Mouse (Mus musculus) limb, embryonic 11.5 days (tissue): Measurements from ENCODE around the gene Vangl1. TPM values are rescaled to one million over a fixed set of nuclear protein-coding genes. Genes with fewer than 3 reads are reported as not detected.

ENCODE experiments used
- ATAC-seq: fragments of 200-750 bp; cut with Nextera tagmentation; 2 replicates; pipeline ENCODE4 v1.8.0; 2017; ENCODE audit warnings: low read depth; ENCODE audit not compliant: insufficient number of reproducible peaks, low FRiP score, low TSS enrichment
- DNase-seq: peaks from one replicate; pipeline ENCODE4 v3.0.0-alpha.2; 2015; ENCODE audit warnings: low spot score
- H3K27ac ChIP-seq: fragments of 300-500 bp; sonication (generic); replicated peaks from 2 replicates; pipeline ENCODE4 v1.5.1; 2014; ENCODE audit warnings: low read depth, mild to moderate bottlenecking, low read length
- H3K27me3 ChIP-seq: fragments of 300-500 bp; sonication (generic); 2 replicates; pipeline ENCODE4 v1.6.1; 2014; ENCODE audit warnings: mild to moderate bottlenecking, low read length, mixed read lengths; ENCODE audit not compliant: control insufficient read depth, insufficient read depth
- H3K36me3 ChIP-seq: fragments of 300-500 bp; sonication (generic); 2 replicates; pipeline ENCODE4 v1.6.1; 2014; ENCODE audit warnings: mild to moderate bottlenecking, low read length, moderate library complexity, mixed read lengths; ENCODE audit not compliant: control insufficient read depth, insufficient read depth
- H3K4me1 ChIP-seq: fragments of 300-500 bp; sonication (generic); 2 replicates; pipeline ENCODE4 v1.6.1; 2014; ENCODE audit warnings: low read length, mixed read lengths; ENCODE audit not compliant: control insufficient read depth, insufficient read depth
- H3K4me2 ChIP-seq: fragments of 300-500 bp; sonication (generic); 2 replicates; pipeline ENCODE4 v1.6.1; 2014; ENCODE audit warnings: low read depth, mild to moderate bottlenecking, moderate library complexity; ENCODE audit not compliant: severe bottlenecking
- H3K4me3 ChIP-seq: fragments of 300-500 bp; sonication (generic); 2 replicates; pipeline ENCODE4 v1.5.1; 2014; ENCODE audit warnings: low read depth, low read length
- H3K9ac ChIP-seq: fragments of 300-500 bp; sonication (generic); 2 replicates; pipeline ENCODE4 v1.6.1; 2014; ENCODE audit warnings: mild to moderate bottlenecking, low read length
- H3K9me3 ChIP-seq: fragments of 300-500 bp; sonication (generic); 2 replicates; pipeline ENCODE4 v1.6.1; 2016; ENCODE audit warnings: low read length; ENCODE audit not compliant: control insufficient read depth
- WGBS: fragments of 180-500 bp; shearing (Covaris S2); extraction: QIAGEN DNeasy Blood & Tissue Kit; methylation state at CpG from one replicate; pipeline ENCODE4 v1.1.7; 2014; 5-methylcytosine and 5-hydroxymethylcytosine counted together
- polyA plus RNA-seq: library from polyadenylated mRNA; unstranded; fragments of >200 nt; fragmentation: Nextera tagmentation; extraction: Ambion mirVana; gene quantifications from 2 replicates; pipeline ENCODE4 v1.2.1, GENCODE M21; 2014

Vangl1 gene
- polyA plus RNA-seq, result 11.8 and 15.4 TPM in 2 replicates

DNA sequence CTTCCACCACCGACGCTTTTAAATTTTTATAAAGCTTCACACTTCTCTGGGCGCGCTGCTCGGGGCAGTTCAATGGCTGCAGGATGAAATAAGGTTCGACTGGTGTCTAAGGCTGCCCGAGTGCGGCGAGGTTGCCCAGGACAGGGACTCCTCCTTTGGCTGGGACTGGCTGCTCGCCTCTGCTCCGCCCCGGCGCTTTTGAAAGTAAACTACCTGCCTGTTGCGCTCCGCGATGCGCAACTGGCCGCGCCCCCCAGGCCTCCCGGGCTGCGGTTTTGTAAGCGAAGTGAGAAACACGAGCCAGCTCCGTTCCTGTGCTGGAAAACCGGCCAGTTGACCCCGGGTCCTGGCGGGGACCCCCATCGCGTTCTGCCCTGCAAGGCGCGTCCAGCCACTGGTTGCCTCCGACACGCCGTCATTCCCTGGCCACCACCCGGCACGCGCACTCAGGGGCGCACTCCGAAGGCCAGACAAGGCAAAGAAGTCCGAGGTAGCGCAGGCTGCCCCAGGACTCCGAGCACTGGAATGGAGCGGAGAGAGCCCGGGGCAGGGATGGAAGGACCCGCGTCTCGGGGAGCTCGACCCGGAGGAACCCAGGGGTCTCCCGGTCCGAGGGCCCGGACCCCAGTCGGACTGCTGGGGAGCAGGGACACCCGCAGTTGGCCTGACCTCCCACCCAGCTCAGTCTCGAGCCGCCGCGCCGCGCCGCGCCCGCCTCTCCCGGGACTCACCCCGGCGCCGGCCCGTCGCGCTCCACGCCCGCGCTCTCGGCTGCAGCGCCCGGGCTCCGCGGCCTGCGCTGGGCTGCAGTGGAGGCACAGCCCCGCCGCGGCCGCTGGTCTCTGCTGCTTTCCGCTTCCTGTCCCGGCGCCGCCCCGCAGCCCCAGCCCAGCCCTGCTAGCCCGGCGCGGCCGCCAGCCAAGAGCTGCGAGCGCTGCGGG lies at the start of gene Vangl1:
Gene Vangl1, minus strand, starts transcription at position 913 of the 941 bp plus-strand sequence.
- WGBS, result under 1% methylated on average over 77 of the region's 95 CpGs
- Histone ChIP-seq H3K4me1 (peaks cover 20% of the 10 kb centered on the region), H3K27me3 (peaks cover 2% of the 10 kb centered on the region; the same call in 1 of the 2 replicates), H3K4me2 (peak within 1 kb of the TSS; percentile 79), H3K4me3 (peak within 1 kb of the TSS; percentile 70), H3K27ac (no peak within 1 kb of the TSS; the same call in 1 of the 2 replicates), H3K9ac (peak within 1 kb of the TSS; percentile 86), H3K36me3 (no peaks in the 10 kb centered on the region), H3K9me3 (no peaks in the 10 kb centered on the region)
- ATAC-seq (peak; percentile 77), DNase-seq (peak; percentile 81)

DNA sequence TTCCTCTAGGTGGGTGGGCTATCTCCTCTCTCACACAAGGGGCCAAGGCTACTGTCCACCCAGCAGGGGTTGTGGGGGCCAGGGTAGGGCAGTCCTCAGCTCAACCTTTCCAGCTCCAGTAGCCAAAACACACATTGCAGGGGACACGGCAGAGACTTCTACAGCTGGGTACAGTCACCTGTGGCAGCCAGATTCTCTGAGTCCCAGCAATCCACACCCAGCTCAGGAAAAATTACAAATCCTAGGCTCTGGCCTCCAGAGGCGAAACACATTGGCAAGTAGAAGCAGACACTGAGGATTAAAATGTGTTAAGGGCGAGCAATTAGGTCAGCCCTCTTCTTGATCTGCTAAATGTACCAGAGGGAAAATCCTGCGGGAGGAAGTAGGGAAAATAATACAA lies 49.1 kb upstream of the Vangl1 start:
- Histone ChIP-seq H3K27me3 (no peaks in the 10 kb centered on the region), H3K9me3 (no peaks in the 10 kb centered on the region), H3K4me1 (peaks cover 2% of the 10 kb centered on the region; the same call in 1 of the 2 replicates), H3K4me3 (no peak overlapping the region), H3K4me2 (no peak overlapping the region), H3K36me3 (no peaks in the 10 kb centered on the region), H3K9ac (no peak overlapping the region), H3K27ac (no peak overlapping the region)
- no peak for ATAC-seq
- WGBS, result 53% methylated on average over 4 of the region's 4 CpGs
- no peak for DNase-seq

DNA sequence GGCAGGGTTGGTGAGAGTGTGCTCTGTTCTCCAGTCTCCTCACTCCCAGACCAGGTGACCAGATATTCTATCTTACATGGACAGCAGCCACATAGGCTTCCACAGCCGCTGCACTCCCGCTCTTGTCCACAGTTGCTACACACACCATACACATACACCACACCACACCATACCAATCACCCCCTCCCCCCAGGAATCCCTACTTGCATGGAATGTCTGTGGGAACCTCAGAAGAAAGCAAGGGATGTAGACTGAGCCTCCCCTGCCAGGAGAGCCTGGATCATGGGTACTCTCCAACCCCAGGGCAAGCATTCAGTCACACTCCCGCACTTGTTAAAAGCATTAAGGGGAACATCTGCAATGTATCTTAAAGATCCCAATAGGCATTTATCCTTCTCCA lies 48.4 kb upstream of the Vangl1 start:
- no peaks in the 10 kb centered on the region for H3K9me3 ChIP-seq
- no peaks in the 10 kb centered on the region for H3K27me3 ChIP-seq
- no peak for ATAC-seq
- H3K4me2 ChIP-seq, result no peak overlapping the region
- H3K9ac ChIP-seq, result no peak overlapping the region
- 79% methylated on average over 3 of the region's 3 CpGs for WGBS
- H3K4me3 ChIP-seq, result no peak overlapping the region
- no peaks in the 10 kb centered on the region for H3K36me3 ChIP-seq
- H3K27ac ChIP-seq, result no peak overlapping the region
- H3K4me1 ChIP-seq, result peaks cover 2% of the 10 kb centered on the region; the same call in 1 of the 2 replicates
- no peak for DNase-seq

- DNase-seq, result no peak
- ATAC-seq, result no peak
Observed at GRCm38 (mm10) chr3:102250873-102251272, 46.4 kb upstream of the Vangl1 start.

DNA sequence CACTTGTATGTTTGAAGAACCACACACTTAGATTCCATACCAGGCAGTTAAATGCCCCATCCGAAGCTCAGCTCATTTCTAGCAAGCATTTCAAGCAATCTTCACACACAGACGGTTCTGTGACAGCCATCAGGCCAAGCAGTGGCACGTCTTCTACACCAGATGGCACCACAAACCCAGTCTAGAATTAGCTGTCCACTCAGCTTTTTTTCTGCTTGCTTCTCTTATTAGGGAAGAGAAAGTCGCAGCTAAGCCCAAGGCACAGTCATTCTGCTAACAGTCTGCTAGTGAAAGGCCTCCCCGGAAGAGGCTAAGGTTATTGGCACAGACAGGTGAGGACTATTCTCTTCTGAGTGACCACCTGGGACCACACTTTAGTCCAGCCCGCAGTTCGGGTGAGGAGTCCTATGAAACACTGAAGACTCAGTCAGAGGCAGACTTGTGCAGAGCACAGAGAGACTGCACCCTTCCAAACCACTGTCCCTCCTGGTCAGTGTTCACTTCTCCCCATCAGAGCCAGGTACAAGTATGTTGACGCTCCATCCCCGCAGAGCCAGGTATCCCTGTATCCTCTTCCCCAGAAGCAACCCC lies 45.0 kb upstream of the Vangl1 start:
- no peak overlapping the region for H3K4me3 ChIP-seq
- H3K9me3 ChIP-seq, result no peaks in the 10 kb centered on the region
- no peaks in the 10 kb centered on the region for H3K36me3 ChIP-seq
- H3K4me2 ChIP-seq, result no peak overlapping the region
- DNase-seq (peak; percentile 72), ATAC-seq (no peak)
- no peaks in the 10 kb centered on the region for H3K27me3 ChIP-seq
- no peak overlapping the region for H3K27ac ChIP-seq
- H3K9ac ChIP-seq, result no peak overlapping the region
- whole genome bisulfite sequencing, result 59% methylated on average over 9 of the region's 9 CpGs
- H3K4me1 ChIP-seq, result peaks cover 2% of the 10 kb centered on the region; the same call in 1 of the 2 replicates

More at GRCm38 (mm10) chr3:102250873-102251272, 46.4 kb upstream of the Vangl1 start:
- Histone ChIP-seq H3K36me3 (no peaks in the 10 kb centered on the region), H3K9me3 (no peaks in the 10 kb centered on the region), H3K4me1 (peaks cover 2% of the 10 kb centered on the region; the same call in 1 of the 2 replicates), H3K4me2 (no peak overlapping the region), H3K27ac (no peak overlapping the region), H3K4me3 (no peak overlapping the region), H3K9ac (no peak overlapping the region), H3K27me3 (no peaks in the 10 kb centered on the region)
- 91% methylated on average over 3 of the region's 3 CpGs for WGBS

DNA sequence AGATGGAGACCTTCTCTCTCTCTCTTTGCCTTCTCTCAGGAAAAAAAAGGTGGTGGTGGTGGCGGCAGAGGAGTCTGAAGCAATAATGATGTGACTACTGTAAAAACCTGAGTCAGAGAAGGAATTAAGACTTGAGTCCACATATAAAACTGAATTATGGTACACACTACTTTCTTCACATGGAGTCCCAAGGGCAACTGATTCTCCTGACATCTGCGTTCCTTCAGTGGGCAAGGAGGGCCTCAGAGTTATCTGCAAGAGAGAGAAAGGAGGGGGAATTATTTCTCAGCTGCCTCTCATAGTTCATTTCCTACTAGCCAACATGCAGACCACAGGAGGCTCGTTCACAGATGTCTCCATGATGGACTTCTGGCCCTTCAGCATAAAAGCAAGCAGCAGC lies 40.1 kb upstream of the Vangl1 start:
- 94% methylated on average over 3 of the region's 3 CpGs for WGBS
- ATAC-seq (no peak), DNase-seq (no peak)
- no peaks in the 10 kb centered on the region for H3K4me1 ChIP-seq
- H3K9me3 ChIP-seq, result no peaks in the 10 kb centered on the region
- H3K4me2 ChIP-seq, result no peak overlapping the region
- H3K36me3 ChIP-seq, result no peaks in the 10 kb centered on the region
- no peaks in the 10 kb centered on the region for H3K27me3 ChIP-seq
- H3K27ac ChIP-seq, result no peak overlapping the region
- no peak overlapping the region for H3K9ac ChIP-seq
- no peak overlapping the region for H3K4me3 ChIP-seq

- peak; percentile 34 for DNase-seq
- no peak overlapping the region for H3K4me2 ChIP-seq
- H3K27ac ChIP-seq, result no peak overlapping the region
Observed at GRCm38 (mm10) chr3:102242854-102243253, 38.4 kb upstream of the Vangl1 start.

GRCm38 (mm10) chr3:102231418-102232134 lies 27.1 kb upstream of the Vangl1 start:
- Histone ChIP-seq H3K4me1 (no peaks in the 10 kb centered on the region), H3K27me3 (no peaks in the 10 kb centered on the region), H3K27ac (no peak overlapping the region), H3K36me3 (no peaks in the 10 kb centered on the region), H3K4me3 (no peak overlapping the region), H3K4me2 (no peak overlapping the region), H3K9me3 (no peaks in the 10 kb centered on the region), H3K9ac (no peak overlapping the region)
- 88% methylated on average over 9 of the region's 9 CpGs for WGBS
- ATAC-seq (no peak), DNase-seq (no peak)

More at GRCm38 (mm10) chr3:102242854-102243253, 38.4 kb upstream of the Vangl1 start:
- H3K27me3 ChIP-seq, result no peaks in the 10 kb centered on the region
- no peaks in the 10 kb centered on the region for H3K36me3 ChIP-seq
- WGBS, result 69% methylated on average over 5 of the region's 5 CpGs
- H3K4me3 ChIP-seq, result no peak overlapping the region
- no peak for ATAC-seq
- no peaks in the 10 kb centered on the region for H3K4me1 ChIP-seq
- H3K9ac ChIP-seq, result no peak overlapping the region
- H3K9me3 ChIP-seq, result peaks cover 4% of the 10 kb centered on the region
